Mouse (Mus musculus) embryonic facial prominence, embryonic 11.5 days (tissue): ENCODE data around the gene Arntl. TPM values are rescaled to one million over a fixed set of nuclear protein-coding genes. Genes with fewer than 3 reads are reported as not detected.

Experiments used
- ATAC-seq: fragments of 200-750 bp; cut with Nextera tagmentation; replicated peaks from 2 replicates; pipeline ENCODE4 v1.8.0; 2017; ENCODE audit warnings: low read depth; ENCODE audit not compliant: insufficient number of reproducible peaks, low FRiP score, low TSS enrichment
- DNase-seq: peaks from one replicate; pipeline ENCODE4 v3.0.0-alpha.2; 2015; ENCODE audit warnings: low spot score
- H3K27ac ChIP-seq: fragments of 300-500 bp; sonication (generic); replicated peaks from 2 replicates; pipeline ENCODE4 v1.5.1; 2014; ENCODE audit warnings: mild to moderate bottlenecking, low read depth, low read length, control low read depth
- H3K27me3 ChIP-seq: fragments of 300-500 bp; sonication (generic); 2 replicates; pipeline ENCODE4 v1.6.1; 2014; ENCODE audit warnings: mild to moderate bottlenecking, low read length, moderate library complexity, mixed read lengths; ENCODE audit not compliant: control insufficient read depth, insufficient read depth
- H3K36me3 ChIP-seq: fragments of 300-500 bp; sonication (generic); replicated peaks from 2 replicates; pipeline ENCODE4 v1.6.1; 2014; ENCODE audit warnings: low read depth, mild to moderate bottlenecking, low read length, moderate library complexity, mixed read lengths; ENCODE audit not compliant: control insufficient read depth, insufficient read depth
- H3K4me1 ChIP-seq: fragments of 300-500 bp; sonication (generic); 2 replicates; pipeline ENCODE4 v1.6.1; 2014; ENCODE audit warnings: low read length, mixed read lengths; ENCODE audit not compliant: control insufficient read depth, insufficient read depth
- H3K4me2 ChIP-seq: fragments of 300-500 bp; sonication (generic); 2 replicates; pipeline ENCODE4 v1.6.1; 2014; ENCODE audit warnings: low read depth, mild to moderate bottlenecking, control low read depth, low read length, moderate library complexity
- H3K4me3 ChIP-seq: fragments of 300-500 bp; sonication (generic); 2 replicates; pipeline ENCODE4 v1.5.1; 2014; ENCODE audit warnings: low read depth, low read length, control low read depth
- H3K9ac ChIP-seq: fragments of 300-500 bp; sonication (generic); replicated peaks from 2 replicates; pipeline ENCODE4 v1.6.1; 2014; ENCODE audit warnings: mild to moderate bottlenecking, control low read depth, low read length
- H3K9me3 ChIP-seq: fragments of 300-500 bp; sonication (generic); replicated peaks from 2 replicates; pipeline ENCODE4 v1.6.1; 2016; ENCODE audit warnings: mild to moderate bottlenecking, low read length, inconsistent platforms, mixed read lengths; ENCODE audit not compliant: control insufficient read depth
- WGBS: fragments of 180-500 bp; shearing (Covaris S2); extraction: QIAGEN DNeasy Blood & Tissue Kit; methylation state at CpG from one replicate; pipeline ENCODE4 v1.1.7; 2014; 5-methylcytosine and 5-hydroxymethylcytosine counted together
- polyA plus RNA-seq: library from polyadenylated mRNA; unstranded; fragments of >200 nt; fragmentation: Nextera tagmentation; extraction: Ambion mirVana; gene quantifications from 2 replicates; pipeline ENCODE4 v1.2.1, GENCODE M21; 2014

The Arntl gene
- 8.3 and 9.3 TPM in 2 replicates for polyA plus RNA-seq

- Histone ChIP-seq H3K4me2 (peak within 1 kb of the TSS; percentile 90), H3K36me3 (no peaks in the 10 kb centered on the region), H3K4me1 (no peaks in the 10 kb centered on the region), H3K9ac (peak within 1 kb of the TSS; percentile 72), H3K27me3 (peaks cover 31% of the 10 kb centered on the region), H3K4me3 (peak within 1 kb of the TSS; percentile 74), H3K27ac (peak within 1 kb of the TSS; percentile 38), H3K9me3 (no peaks in the 10 kb centered on the region)
- DNase-seq (peak; percentile 99), ATAC-seq (peak; percentile 99)
- under 1% methylated on average over 49 of the region's 52 CpGs for WGBS
Observed at GRCm38 (mm10) chr7:113206644-113207470, at the start of gene Arntl. Gene Arntl, plus strand, starts transcription at chr7:113207465.

GRCm38 (mm10) chr7:113161077-113161698 is 46.1 kb upstream of the Arntl start:
- ATAC-seq (no peak), DNase-seq (no peak)
- WGBS, result 90% methylated on average over 8 of the region's 8 CpGs
- Histone ChIP-seq H3K9ac (no peak overlapping the region), H3K4me2 (no peak overlapping the region), H3K4me1 (no peaks in the 10 kb centered on the region), H3K4me3 (no peak overlapping the region), H3K27me3 (no peaks in the 10 kb centered on the region), H3K27ac (no peak overlapping the region), H3K9me3 (no peaks in the 10 kb centered on the region), H3K36me3 (no peaks in the 10 kb centered on the region)

DNA sequence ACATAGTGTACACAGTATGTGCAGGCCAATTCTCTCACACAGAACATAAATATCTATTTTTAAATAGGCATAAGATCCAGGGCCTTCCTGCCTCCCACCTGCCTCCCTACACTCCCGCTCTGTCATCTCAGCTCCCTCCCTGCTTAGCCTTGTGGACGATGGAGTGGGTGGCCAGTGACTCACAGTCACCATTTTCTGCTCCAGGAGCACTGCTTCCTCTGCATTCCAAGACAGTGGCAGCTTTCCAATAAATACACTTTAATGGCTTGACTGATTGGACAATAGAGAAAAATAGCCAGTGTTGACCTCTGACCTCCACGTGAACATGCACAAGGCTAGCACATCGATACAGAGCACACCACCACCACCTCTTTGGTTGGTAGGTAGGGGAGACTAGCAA is 42.5 kb upstream of the Arntl start:
- H3K4me2 ChIP-seq, result no peak overlapping the region
- no peaks in the 10 kb centered on the region for H3K36me3 ChIP-seq
- DNase-seq (no peak), ATAC-seq (no peak)
- no peaks in the 10 kb centered on the region for H3K27me3 ChIP-seq
- no peaks in the 10 kb centered on the region for H3K9me3 ChIP-seq
- no peak overlapping the region for H3K27ac ChIP-seq
- no peak overlapping the region for H3K4me3 ChIP-seq
- no peak overlapping the region for H3K9ac ChIP-seq
- H3K4me1 ChIP-seq, result no peaks in the 10 kb centered on the region
- WGBS, result 79% methylated on average over 4 of the region's 4 CpGs

GRCm38 (mm10) chr7:113167092-113167491 is 40.2 kb upstream of the Arntl start:
- no peak for ATAC-seq
- H3K9me3 ChIP-seq, result no peaks in the 10 kb centered on the region
- no peaks in the 10 kb centered on the region for H3K27me3 ChIP-seq
- no peaks in the 10 kb centered on the region for H3K36me3 ChIP-seq
- no peak overlapping the region for H3K9ac ChIP-seq
- no peaks in the 10 kb centered on the region for H3K4me1 ChIP-seq
- peak; percentile 83 for DNase-seq
- H3K4me3 ChIP-seq, result no peak overlapping the region
- H3K4me2 ChIP-seq, result no peak overlapping the region
- no peak overlapping the region for H3K27ac ChIP-seq
- WGBS, result 39% methylated on average over 8 of the region's 8 CpGs

- WGBS, result 88% methylated on average over 8 of the region's 8 CpGs
- no peak for DNase-seq
Observed at GRCm38 (mm10) chr7:113168609-113169008, 38.7 kb upstream of the Arntl start.

GRCm38 (mm10) chr7:113172425-113172824 is 34.8 kb upstream of the Arntl start:
- H3K27ac ChIP-seq, result no peak overlapping the region
- H3K9me3 ChIP-seq, result no peaks in the 10 kb centered on the region
- no peaks in the 10 kb centered on the region for H3K27me3 ChIP-seq
- H3K36me3 ChIP-seq, result no peaks in the 10 kb centered on the region
- WGBS, result 52% methylated on average over 2 of the region's 2 CpGs
- ATAC-seq (no peak), DNase-seq (no peak)
- no peaks in the 10 kb centered on the region for H3K4me1 ChIP-seq
- no peak overlapping the region for H3K4me2 ChIP-seq
- H3K9ac ChIP-seq, result no peak overlapping the region
- no peak overlapping the region for H3K4me3 ChIP-seq

More at GRCm38 (mm10) chr7:113168609-113169008, 38.7 kb upstream of the Arntl start:
- H3K4me1 ChIP-seq, result no peaks in the 10 kb centered on the region
- no peak overlapping the region for H3K9ac ChIP-seq
- no peak overlapping the region for H3K27ac ChIP-seq
- no peak overlapping the region for H3K4me2 ChIP-seq
- no peaks in the 10 kb centered on the region for H3K27me3 ChIP-seq
- no peaks in the 10 kb centered on the region for H3K9me3 ChIP-seq
- ATAC-seq, result no peak
- H3K4me3 ChIP-seq, result no peak overlapping the region
- H3K36me3 ChIP-seq, result no peaks in the 10 kb centered on the region

- no peaks in the 10 kb centered on the region for H3K27me3 ChIP-seq
- H3K9ac ChIP-seq, result no peak overlapping the region
- H3K9me3 ChIP-seq, result no peaks in the 10 kb centered on the region
- H3K36me3 ChIP-seq, result no peaks in the 10 kb centered on the region
- no peak overlapping the region for H3K27ac ChIP-seq
- no peak overlapping the region for H3K4me3 ChIP-seq
- DNase-seq (no peak), ATAC-seq (no peak)
- H3K4me1 ChIP-seq, result no peaks in the 10 kb centered on the region
- WGBS, result 86% methylated on average over 4 of the region's 4 CpGs
- H3K4me2 ChIP-seq, result no peak overlapping the region
Observed at GRCm38 (mm10) chr7:113175481-113175880, 31.8 kb upstream of the Arntl start.

DNA sequence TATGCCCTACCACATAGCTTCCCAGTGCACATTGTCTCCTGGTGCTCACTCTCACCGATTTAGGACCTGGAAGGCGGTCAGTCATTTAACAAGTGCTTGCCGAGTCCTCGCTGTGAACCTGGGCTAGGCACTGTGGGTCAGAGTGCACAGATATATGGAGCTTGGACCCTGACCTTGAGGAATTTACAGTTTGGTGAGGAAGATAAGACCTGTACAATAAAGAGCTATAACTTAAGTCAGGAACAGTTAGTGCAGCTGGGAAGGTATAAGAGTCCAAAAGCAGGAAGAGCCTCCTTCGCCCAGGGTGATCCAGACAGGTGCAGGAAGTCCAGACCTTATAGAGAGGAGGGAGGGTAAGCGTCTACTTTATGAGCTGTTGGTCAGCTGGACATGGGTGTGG is 29.2 kb upstream of the Arntl start:
- Histone ChIP-seq H3K4me3 (no peak overlapping the region), H3K9me3 (no peaks in the 10 kb centered on the region), H3K27me3 (no peaks in the 10 kb centered on the region), H3K36me3 (no peaks in the 10 kb centered on the region), H3K9ac (no peak overlapping the region), H3K27ac (no peak overlapping the region), H3K4me2 (no peak overlapping the region), H3K4me1 (no peaks in the 10 kb centered on the region)
- ATAC-seq (no peak), DNase-seq (no peak)
- WGBS, result 84% methylated on average over 6 of the region's 6 CpGs
